Mouse (Mus musculus) intestine, postnatal 0 days (tissue): ENCODE results near the gene Zc3h12b. TPM values are rescaled to one million over a fixed set of nuclear protein-coding genes. Genes with fewer than 3 reads are reported as not detected.
"Not testable (repeated sequence)": the region's sequence is repeated elsewhere in the genome, so short reads cannot be mapped to it uniquely, and the experiment has no call there.

Experiments used
- ATAC-seq: fragments of 200-750 bp; cut with Nextera tagmentation; 2 replicates; pipeline ENCODE4 v1.8.0; 2017; ENCODE audit warnings: mild to moderate bottlenecking, moderate TSS enrichment, moderate library complexity
- H3K27ac ChIP-seq: fragments of 300-500 bp; sonication (generic); 2 replicates; pipeline ENCODE4 v1.5.1; 2014; ENCODE audit warnings: mild to moderate bottlenecking, low read depth, low read length, moderate library complexity
- H3K27me3 ChIP-seq: fragments of 300-500 bp; sonication (generic); replicated peaks from 2 replicates; pipeline ENCODE4 v1.6.1; 2014; ENCODE audit warnings: low read length, mixed read lengths; ENCODE audit not compliant: control insufficient read depth, insufficient read depth
- H3K36me3 ChIP-seq: fragments of 300-500 bp; sonication (generic); 2 replicates; pipeline ENCODE4 v1.6.1; 2014; ENCODE audit warnings: mild to moderate bottlenecking, moderate library complexity; ENCODE audit not compliant: control insufficient read depth, insufficient read depth
- H3K4me1 ChIP-seq: fragments of 300-500 bp; sonication (generic); replicated peaks from 2 replicates; pipeline ENCODE4 v1.6.1; 2014; ENCODE audit warnings: antibody characterized with exemption, low read length, mixed read lengths; ENCODE audit not compliant: control insufficient read depth, insufficient read depth
- H3K4me2 ChIP-seq: fragments of 300-500 bp; sonication (generic); replicated peaks from 2 replicates; pipeline ENCODE4 v1.6.1; 2014; ENCODE audit warnings: low read depth, mild to moderate bottlenecking, moderate library complexity
- H3K4me3 ChIP-seq: fragments of 300-500 bp; sonication (generic); 2 replicates; pipeline ENCODE4 v1.5.1; 2014; ENCODE audit warnings: low read depth, low read length
- H3K9ac ChIP-seq: fragments of 300-500 bp; sonication (generic); 2 replicates; pipeline ENCODE4 v1.6.1; 2014; ENCODE audit warnings: mild to moderate bottlenecking, low read depth, low read length
- H3K9me3 ChIP-seq: fragments of 300-500 bp; sonication (generic); 2 replicates; pipeline ENCODE4 v1.6.1; 2016; ENCODE audit warnings: mixed run types; ENCODE audit not compliant: control insufficient read depth
- CTCF ChIP-seq: sonication (generic); IDR thresholded peaks from 2 replicates; pipeline ENCODE4 v1.5.1; 2016; ENCODE audit warnings: low read depth, mild to moderate bottlenecking, control low read depth, antibody characterized with exemption, moderate library complexity
- WGBS: fragments of 180-500 bp; shearing (Covaris S2); extraction: QIAGEN DNeasy Blood & Tissue Kit; methylation state at CpG from one replicate; pipeline ENCODE4 v1.1.7; 2014; 5-methylcytosine and 5-hydroxymethylcytosine counted together
- polyA plus RNA-seq: library from polyadenylated mRNA; unstranded; fragments of >200 nt; fragmentation: Nextera tagmentation; extraction: Ambion mirVana; gene quantifications from 2 replicates; pipeline ENCODE4 v1.2.1, GENCODE M21; 2015

The Zc3h12b gene
- polyA plus RNA-seq, 1 experiment from 2014 or later = 0.74 TPM

- TF ChIP-seq CTCF = peak; percentile 48
- no peaks in the 10 kb centered on the region; the same call in 1 of the 2 replicates for H3K4me1 ChIP-seq
- no peaks in the 10 kb centered on the region for H3K36me3 ChIP-seq
- no peak within 1 kb of the TSS for H3K27ac ChIP-seq
- H3K9ac ChIP-seq = no peak within 1 kb of the TSS
- peak within 1 kb of the TSS; percentile 50 for H3K4me3 ChIP-seq
- WGBS = 13% methylated on average over 42 of the region's 42 CpGs
- no peaks in the 10 kb centered on the region for H3K9me3 ChIP-seq
- ATAC-seq = peak; percentile 100
- H3K27me3 ChIP-seq = no peaks in the 10 kb centered on the region
- H3K4me2 ChIP-seq = peak within 1 kb of the TSS; percentile 68
Observed at GRCm38 (mm10) chrX:95956497-95957293, 245.2 kb downstream of the Zc3h12b start, which contains the start of gene Las1l. Las1l (minus strand) TSS chrX:95956962.

GRCm38 (mm10) chrX:95957461-95957860 lies 246.0 kb downstream of the Zc3h12b start:
- H3K9me3 ChIP-seq, H3K27me3 ChIP-seq, ATAC-seq, H3K9ac ChIP-seq, H3K27ac ChIP-seq, H3K36me3 ChIP-seq, H3K4me1 ChIP-seq: not testable (repeated sequence)
- Histone ChIP-seq H3K4me3 (peak overlapping the region; percentile 19), H3K4me2 (peak overlapping the region; percentile 54)
- WGBS = 45% methylated on average over 11 of the region's 11 CpGs

GRCm38 (mm10) chrX:95963366-95963765 lies 251.9 kb downstream of the Zc3h12b start:
- H3K4me1 ChIP-seq = no peaks in the 10 kb centered on the region
- no peak for ATAC-seq
- H3K27me3 ChIP-seq = no peaks in the 10 kb centered on the region
- no peak overlapping the region for H3K9ac ChIP-seq
- no peak overlapping the region for H3K4me3 ChIP-seq
- no peaks in the 10 kb centered on the region for H3K9me3 ChIP-seq
- no peak overlapping the region for H3K27ac ChIP-seq
- H3K36me3 ChIP-seq = no peaks in the 10 kb centered on the region
- TF ChIP-seq CTCF = no peak
- 65% methylated on average over 2 of the region's 2 CpGs for WGBS
- no peak overlapping the region for H3K4me2 ChIP-seq

GRCm38 (mm10) chrX:95965036-95965435 lies 253.6 kb downstream of the Zc3h12b start:
- H3K9me3 ChIP-seq = no peaks in the 10 kb centered on the region
- H3K27me3 ChIP-seq = no peaks in the 10 kb centered on the region
- no peak for ATAC-seq
- no peak overlapping the region for H3K9ac ChIP-seq
- TF ChIP-seq CTCF = no peak
- H3K36me3 ChIP-seq = no peaks in the 10 kb centered on the region
- H3K27ac ChIP-seq = peak overlapping the region; percentile 21; the same call in 1 of the 2 replicates
- WGBS = 60% methylated on average over 6 of the region's 6 CpGs
- H3K4me3 ChIP-seq = no peak overlapping the region
- H3K4me1 ChIP-seq = no peaks in the 10 kb centered on the region
- no peak overlapping the region for H3K4me2 ChIP-seq

GRCm38 (mm10) chrX:95967847-95968593 lies 256.5 kb downstream of the Zc3h12b start:
- peak; percentile 65 for TF ChIP-seq CTCF

GRCm38 (mm10) chrX:95968594-95968965 lies 257.1 kb downstream of the Zc3h12b start:
- Histone ChIP-seq H3K27ac (peak overlapping the region; percentile 79), H3K4me2 (peak overlapping the region; percentile 71), H3K36me3 (no peaks in the 10 kb centered on the region), H3K4me3 (peak overlapping the region; percentile 40), H3K27me3 (no peaks in the 10 kb centered on the region), H3K9me3 (no peaks in the 10 kb centered on the region), H3K9ac (no peak overlapping the region), H3K4me1 (no peaks in the 10 kb centered on the region)
- TF ChIP-seq CTCF = no peak
- ATAC-seq = peak; percentile 85
- WGBS = 36% methylated on average over 6 of the region's 6 CpGs

More at GRCm38 (mm10) chrX:95967847-95968593, 256.5 kb downstream of the Zc3h12b start:
- Histone ChIP-seq H3K36me3 (no peaks in the 10 kb centered on the region), H3K27ac (peak overlapping the region; percentile 79), H3K4me3 (peak overlapping the region; percentile 40), H3K9ac (0 out of 2 replicates have a peak overlapping the region, but pooled peaks have one; percentile 17), H3K4me1 (no peaks in the 10 kb centered on the region), H3K9me3 (no peaks in the 10 kb centered on the region), H3K27me3 (no peaks in the 10 kb centered on the region), H3K4me2 (peak overlapping the region; percentile 71)
- peak; percentile 70 for ATAC-seq
- 23% methylated on average over 28 of the region's 28 CpGs for WGBS
